Mouse (Mus musculus) brain, embryonic 14.5 days (tissue): ENCODE measurements around the gene Cox17. TPM values are rescaled to one million over a fixed set of nuclear protein-coding genes. Genes with fewer than 3 reads are reported as not detected.
A peak's percentile ranks its signal among the peaks of the same experiment; 100 is the strongest.

Experiments used
- DNase-seq: peaks from one replicate; pipeline ENCODE4 v3.0.0-alpha.2; 2011; ENCODE audit warnings: low read depth
- CTCF ChIP-seq: fragments of 200-500 bp; IDR thresholded peaks from 2 replicates; pipeline ENCODE4 v1.5.1; 2012; ENCODE audit warnings: inconsistent platforms, mild to moderate bottlenecking, moderate library complexity, borderline replicate concordance; ENCODE audit not compliant: insufficient read depth, insufficient read length; ENCODE audit errors: extremely low read depth
- POLR2A ChIP-seq: fragments of 200-500 bp; IDR thresholded peaks from 2 replicates; pipeline ENCODE4 v1.6.1; 2012; ENCODE audit warnings: mild to moderate bottlenecking, inconsistent platforms, borderline replicate concordance; ENCODE audit not compliant: poor library complexity, insufficient read depth, insufficient read length, severe bottlenecking; ENCODE audit errors: extremely low read depth
- polyA plus RNA-seq: library from polyadenylated mRNA; depleted of rRNA; stranded (reverse); fragments of >200 nt; gene quantifications from 2 replicates; pipeline ENCODE4 v1.2.3, GENCODE M21; 2012; rRNA removed

Cox17 gene
- polyA plus RNA-seq, 1 experiment: 62.9 TPM

- no peak for TF ChIP-seq CTCF
- TF ChIP-seq POLR2A: no peak
- no peak for DNase-seq
Observed at GRCm38 (mm10) chr16:38390322-38390721, 43.5 kb downstream of the Cox17 start.

- DNase-seq: no peak
- TF ChIP-seq POLR2A (no peak), CTCF (no peak)
Observed at GRCm38 (mm10) chr16:38392126-38392894, 45.5 kb downstream of the Cox17 start.

- DNase-seq: no peak
- TF ChIP-seq POLR2A (no peak), CTCF (no peak)
Observed at GRCm38 (mm10) chr16:38394191-38394618, 47.4 kb downstream of the Cox17 start.

GRCm38 (mm10) chr16:38395060-38395730, 48.4 kb downstream of the Cox17 start:
- DNase-seq: no peak
- TF ChIP-seq POLR2A: no peak
- no peak for TF ChIP-seq CTCF

GRCm38 (mm10) chr16:38396155-38396554, 49.4 kb downstream of the Cox17 start:
- TF ChIP-seq CTCF: no peak
- no peak for TF ChIP-seq POLR2A
- DNase-seq: peak; percentile 38

- no peak for DNase-seq
- no peak for TF ChIP-seq CTCF
- TF ChIP-seq POLR2A: no peak
Observed at GRCm38 (mm10) chr16:38398266-38398665, 51.5 kb downstream of the Cox17 start.

- peak; percentile 16 for DNase-seq
- no peak for TF ChIP-seq POLR2A
- TF ChIP-seq CTCF: no peak
Observed at GRCm38 (mm10) chr16:38399076-38399475, 52.3 kb downstream of the Cox17 start.

- DNase-seq: peak; percentile 91
- TF ChIP-seq POLR2A (no peak), CTCF (no peak)
Observed at GRCm38 (mm10) chr16:38399531-38400231, 52.9 kb downstream of the Cox17 start.

- peak; percentile 4 for DNase-seq
- TF ChIP-seq POLR2A (no peak), CTCF (no peak)
Observed at GRCm38 (mm10) chr16:38400311-38400960, 53.6 kb downstream of the Cox17 start.

GRCm38 (mm10) chr16:38401468-38401867, 54.7 kb downstream of the Cox17 start:
- TF ChIP-seq POLR2A (no peak), CTCF (no peak)
- no peak for DNase-seq

Other genes with a start within 250 kb of the Cox17 start
- gene Nr1i2, start 52.2 kb upstream of the Cox17 start, polyA plus RNA-seq: not detected in 2 replicates
- gene Maats1, start 4.8 kb upstream of the Cox17 start, polyA plus RNA-seq: 0.49 and 1.4 TPM in 2 replicates
- gene Gm21987, start within 50 bp of the Cox17 start, polyA plus RNA-seq: not detected in 2 replicates
- gene Popdc2, start 15.2 kb downstream of the Cox17 start, polyA plus RNA-seq: 0.81 and 0.85 TPM in 2 replicates
- gene Pla1a, start 86.2 kb downstream of the Cox17 start, polyA plus RNA-seq: 0.25 and 0.37 TPM in 2 replicates
- 73.8 and 77.3 TPM in 2 replicates for gene Adprh, start 105.7 kb downstream of the Cox17 start, polyA plus RNA-seq
- 0.32 and 0.33 TPM in 2 replicates for gene Cd80, start 108.6 kb downstream of the Cox17 start, polyA plus RNA-seq
- gene Timmdc1, start 175.7 kb downstream of the Cox17 start, polyA plus RNA-seq: 18.5 and 19.1 TPM in 2 replicates
- gene Poglut1, start 203.3 kb downstream of the Cox17 start, polyA plus RNA-seq: 60.4 and 66.6 TPM in 2 replicates
- 86.0 and 112 TPM in 2 replicates for gene Tmem39a, start 211.7 kb downstream of the Cox17 start, polyA plus RNA-seq